Mouse (Mus musculus) adrenal gland, postnatal 14 days (tissue): ENCODE measurements around the gene Gm10160. TPM values are rescaled to one million over a fixed set of nuclear protein-coding genes. Genes with fewer than 3 reads are reported as not detected.

Experiments used
- DNase-seq: peaks from one replicate; pipeline ENCODE4 v3.0.0; 2021; ENCODE audit warnings: mixed read lengths
- long read RNA-seq, 2 experiments: library from polyadenylated mRNA; stranded (forward); transcript quantifications; one replicate each; pipeline ENCODE4 v2.0.0; 2021
- total RNA-seq: library from RNA; stranded (reverse); gene quantifications from 2 replicates; pipeline ENCODE4 v1.2.3, GENCODE M21; 2021

The Gm10160 gene
- not detected in 2 replicates for total RNA-seq
- long read RNA-seq, experiment 1, result 0 reads
- long read RNA-seq, experiment 2, result 0 reads

DNA sequence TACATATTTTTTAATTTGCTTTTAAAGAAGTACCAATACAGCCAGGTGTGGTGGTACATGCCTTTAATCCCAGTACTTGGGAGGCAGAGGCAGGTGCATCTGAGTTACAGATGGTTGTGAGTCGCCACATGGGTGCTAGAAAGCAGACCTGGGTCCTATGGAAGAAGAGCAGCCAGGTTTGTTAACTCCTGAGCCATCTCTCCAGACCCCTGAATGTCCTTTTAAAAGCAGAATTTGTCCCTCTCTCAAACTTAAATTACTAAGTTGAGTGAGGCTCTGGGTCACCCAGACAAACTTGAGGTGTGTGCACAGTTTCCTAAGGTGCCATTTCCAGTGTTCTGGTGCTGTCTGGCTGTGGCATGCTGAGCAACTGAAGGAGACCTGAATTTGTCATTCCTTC, at the start of gene Gm10160:
TSS of gene Gm10160 (minus strand) at position 101 of the 400 bp plus-strand sequence.
- no peak for DNase-seq

DNA sequence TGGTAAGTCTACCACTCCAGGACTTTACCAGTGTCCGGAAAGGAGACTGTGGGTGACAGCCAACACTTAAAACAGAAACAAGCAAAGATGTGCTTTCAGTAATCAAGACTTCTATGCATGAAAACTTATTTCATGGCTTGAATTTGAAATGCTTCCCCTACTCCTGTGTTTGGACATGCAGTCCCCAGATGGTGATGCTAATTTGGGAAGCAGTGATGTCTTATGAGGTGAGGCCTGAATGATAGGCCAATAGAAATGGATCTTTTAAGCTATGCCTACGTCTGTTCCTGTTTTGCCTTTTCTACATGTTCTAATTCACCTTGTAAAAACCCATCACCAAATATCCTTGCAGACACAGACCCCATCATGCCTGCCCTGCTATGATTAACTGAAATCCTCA, 49.3 kb upstream of the Gm10160 start:
- no peak for DNase-seq

DNA sequence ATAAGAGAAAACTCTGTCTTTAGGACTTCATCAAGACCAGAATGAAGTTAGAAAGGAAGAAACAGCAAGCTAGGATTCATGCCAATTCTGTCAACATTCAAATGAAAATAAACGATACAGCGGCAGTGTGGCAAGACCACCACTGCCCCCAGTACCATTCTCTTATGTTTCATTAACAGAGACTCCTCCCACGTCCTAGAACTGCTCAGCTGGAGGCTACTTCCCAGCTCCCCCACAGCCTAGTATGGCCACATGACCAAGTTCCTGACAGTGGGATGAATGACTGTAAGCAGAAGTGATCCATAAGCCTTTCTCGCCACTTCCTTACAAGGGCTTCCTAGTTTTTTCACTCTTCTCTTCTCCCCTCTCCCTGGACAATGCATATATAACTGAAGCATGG, 48.5 kb upstream of the Gm10160 start:
- DNase-seq, result no peak

DNA sequence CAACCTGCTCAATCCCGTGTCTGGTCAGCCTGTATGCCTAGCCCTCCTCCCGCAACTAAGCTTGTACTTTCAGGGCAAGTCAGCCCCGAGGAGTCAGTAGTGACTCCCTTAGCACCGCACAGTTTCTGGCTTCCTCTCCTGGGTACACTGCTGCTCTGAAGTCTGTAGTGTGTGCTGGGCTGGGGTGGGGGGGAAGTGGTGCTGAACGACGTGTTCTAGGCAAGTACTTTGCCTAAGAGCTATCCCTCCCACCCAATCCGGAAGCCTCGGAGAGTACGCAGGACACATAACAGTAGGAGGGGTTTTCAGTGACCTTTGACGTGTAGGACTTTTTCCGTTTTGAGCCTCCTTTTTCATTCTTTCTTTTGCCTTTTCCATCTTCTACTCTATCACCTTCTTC, 43.8 kb upstream of the Gm10160 start:
- no peak for DNase-seq

DNA sequence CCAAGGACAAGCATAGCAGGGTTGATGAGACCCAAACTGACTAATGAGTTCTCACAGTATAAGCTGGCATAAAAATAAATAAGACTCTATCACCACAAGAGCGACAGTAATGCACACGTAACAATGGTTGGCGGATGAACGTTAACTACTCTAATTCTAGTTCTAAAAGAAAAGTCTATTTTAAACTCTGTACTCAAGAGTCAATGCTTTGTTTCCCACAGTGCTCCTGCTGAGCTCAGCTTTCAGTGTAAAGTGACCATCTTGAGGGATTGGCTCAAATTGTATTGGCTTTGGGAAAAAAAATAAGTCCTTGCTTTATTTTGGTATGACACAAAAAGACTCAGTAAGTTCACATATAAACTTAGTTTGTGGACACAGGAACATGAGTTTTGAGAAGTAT, 29.5 kb upstream of the Gm10160 start:
- no peak for DNase-seq

DNA sequence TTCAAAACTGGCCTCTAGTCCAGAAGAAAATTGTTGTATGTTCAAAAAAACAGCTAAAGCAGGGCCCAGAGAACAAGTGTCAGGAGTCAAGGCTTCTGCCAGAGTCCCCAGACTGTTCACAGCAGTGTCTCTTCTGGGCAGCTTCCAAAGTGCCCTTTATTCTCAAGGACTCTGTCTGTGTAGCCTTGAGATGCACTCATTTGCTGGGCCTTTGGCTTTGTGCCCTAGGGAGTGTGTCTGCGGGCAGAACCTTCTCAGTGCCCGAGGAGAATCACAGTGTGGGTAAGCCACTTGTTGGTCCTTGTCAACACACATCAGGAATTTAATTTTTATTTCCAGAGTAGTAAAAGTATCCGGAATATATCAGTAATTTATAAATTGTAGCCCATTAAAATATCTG, 26.0 kb upstream of the Gm10160 start:
- peak; percentile 89 for DNase-seq

DNA sequence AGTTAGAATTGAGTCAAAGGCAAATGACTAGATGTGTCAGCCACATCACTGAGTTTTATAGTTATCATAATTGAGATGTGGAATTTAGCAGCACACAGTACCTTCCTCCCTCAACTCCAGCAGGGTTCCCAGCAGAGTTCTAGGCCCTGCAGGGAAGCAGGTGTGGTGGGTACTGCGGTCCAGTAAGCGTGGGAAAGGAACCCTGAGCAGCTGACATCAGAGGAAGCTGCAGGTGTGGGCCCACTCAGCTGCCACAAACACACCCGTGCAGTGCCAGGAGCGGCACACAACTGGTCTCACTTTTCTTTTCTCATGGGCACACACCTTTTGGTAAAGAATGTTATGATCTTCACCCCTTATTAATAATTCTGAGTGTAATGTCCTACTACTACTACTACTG, 25.2 kb upstream of the Gm10160 start:
- no peak for DNase-seq

DNA sequence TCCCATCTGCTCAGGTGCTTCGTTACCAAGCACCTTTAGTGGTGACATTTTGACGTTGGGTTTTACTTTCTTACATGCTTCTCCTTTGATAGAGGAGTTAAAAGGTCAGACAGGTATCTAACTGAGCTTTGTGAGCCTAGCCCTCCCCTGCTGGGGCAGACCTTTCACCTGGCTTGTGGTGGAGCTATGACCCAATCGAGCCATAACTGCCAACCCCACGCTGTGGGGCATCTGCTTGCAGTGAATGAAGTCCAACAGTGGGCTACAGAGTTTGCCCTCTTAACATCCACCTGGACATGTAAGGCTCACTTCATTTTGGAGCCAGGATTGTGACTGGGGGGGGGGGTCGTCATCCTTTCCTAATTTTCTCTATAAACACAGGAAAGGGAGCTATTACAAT, 24.7 kb upstream of the Gm10160 start:
- no peak for DNase-seq

DNA sequence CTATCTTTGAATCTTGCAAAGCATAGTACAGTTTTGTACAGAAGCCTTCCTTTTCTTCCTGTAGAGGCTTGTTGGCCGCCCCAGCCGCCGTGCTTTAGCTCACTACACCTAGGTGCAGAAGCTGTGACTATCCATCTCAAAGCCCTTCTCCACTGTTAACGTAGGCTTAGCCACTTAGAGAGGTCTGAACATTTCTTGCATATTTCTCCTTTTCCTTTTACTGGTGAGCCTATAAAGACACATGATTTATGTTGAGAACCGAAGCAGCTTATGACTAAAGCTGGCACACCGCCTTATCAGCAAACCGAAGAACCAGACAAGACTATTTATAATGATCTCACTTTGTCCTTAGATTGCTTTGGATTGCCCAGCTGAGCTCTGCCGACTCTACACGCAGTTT, 19.8 kb upstream of the Gm10160 start:
- peak; percentile 57 for DNase-seq

DNA sequence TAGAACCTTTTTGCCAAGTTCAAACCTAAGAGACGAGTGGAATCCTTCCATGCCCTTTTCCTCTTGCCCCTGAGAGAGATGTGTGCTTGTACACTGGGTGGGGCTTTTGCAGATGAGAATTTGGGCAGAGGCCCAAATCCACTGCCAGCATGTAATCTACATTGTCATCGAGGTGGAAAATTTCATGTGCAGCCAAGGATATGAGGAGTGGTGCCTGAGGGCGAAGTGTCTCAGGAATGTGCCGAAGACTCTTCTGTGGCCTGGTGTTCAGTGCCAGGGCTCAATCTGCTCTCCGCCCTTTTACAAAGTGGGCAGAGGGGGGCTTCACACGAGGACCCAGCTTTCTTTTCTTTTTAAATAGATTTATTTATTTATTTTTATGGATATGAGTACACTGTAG, 19.0 kb upstream of the Gm10160 start:
- DNase-seq, result no peak

DNA sequence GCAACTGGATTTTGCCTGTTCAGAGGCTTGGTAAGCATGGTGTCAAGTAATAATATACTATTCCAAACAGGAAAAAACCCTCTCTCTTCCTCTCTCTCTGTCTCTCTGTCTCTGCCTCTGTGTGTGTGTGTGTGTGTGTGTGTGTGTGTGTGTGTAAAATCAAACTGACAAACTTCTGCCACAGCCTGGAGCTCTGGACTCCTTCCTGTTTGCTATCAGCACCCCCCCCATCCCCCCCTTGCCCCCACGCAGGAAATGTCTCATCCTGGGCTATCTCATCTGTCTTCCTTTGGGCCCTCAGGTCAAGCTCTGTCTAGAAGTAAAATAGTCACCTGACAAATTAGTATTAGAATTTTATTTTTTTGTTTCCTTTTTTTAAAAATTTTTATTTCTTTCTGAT, 18.2 kb upstream of the Gm10160 start:
- DNase-seq, result no peak

DNA sequence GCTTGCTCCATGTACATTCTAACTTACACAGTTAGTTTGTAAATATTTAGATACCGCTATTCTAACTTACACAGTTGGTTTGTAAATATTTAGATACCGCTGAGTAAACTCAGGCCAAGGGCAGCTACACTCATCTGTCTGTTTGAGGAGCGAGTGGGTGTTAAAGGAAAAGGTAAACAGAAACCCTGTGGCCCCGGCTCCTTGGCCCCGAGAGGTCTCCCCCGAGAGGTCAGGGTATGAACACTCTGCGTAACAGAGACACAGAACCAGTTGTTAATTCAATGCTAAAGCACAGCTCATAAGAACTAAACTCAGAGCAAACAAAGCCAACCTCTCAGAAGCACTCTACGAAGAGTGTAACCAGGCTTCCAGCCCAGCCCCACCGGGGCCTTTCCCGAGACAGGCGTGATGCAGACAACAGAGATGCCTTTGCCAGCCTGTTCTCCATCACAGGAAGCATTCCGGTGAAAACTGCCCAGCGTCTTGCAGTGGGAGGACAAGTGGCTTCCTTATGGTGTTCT, 17.0 kb upstream of the Gm10160 start:
- no peak for DNase-seq

DNA sequence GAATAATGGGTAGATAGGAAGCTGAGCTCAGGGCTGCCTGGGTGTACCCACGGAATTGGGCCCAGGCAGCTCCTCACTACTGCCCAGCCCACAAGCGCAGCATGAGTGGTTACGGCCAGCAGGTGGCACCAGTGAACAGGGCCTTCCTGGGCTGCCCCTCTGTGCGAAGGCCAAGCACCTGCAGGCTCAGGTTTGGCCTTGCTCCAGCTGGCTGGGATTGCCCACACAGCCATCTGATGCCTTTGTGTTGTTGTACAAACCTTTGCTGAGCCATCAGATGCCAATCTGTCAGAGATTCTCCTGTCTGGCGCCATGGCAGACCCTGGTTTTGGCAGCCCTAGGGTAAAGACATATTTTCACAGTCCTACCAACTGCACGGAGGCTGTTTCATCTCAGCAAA, 12.6 kb upstream of the Gm10160 start:
- DNase-seq, result peak; percentile 87

DNA sequence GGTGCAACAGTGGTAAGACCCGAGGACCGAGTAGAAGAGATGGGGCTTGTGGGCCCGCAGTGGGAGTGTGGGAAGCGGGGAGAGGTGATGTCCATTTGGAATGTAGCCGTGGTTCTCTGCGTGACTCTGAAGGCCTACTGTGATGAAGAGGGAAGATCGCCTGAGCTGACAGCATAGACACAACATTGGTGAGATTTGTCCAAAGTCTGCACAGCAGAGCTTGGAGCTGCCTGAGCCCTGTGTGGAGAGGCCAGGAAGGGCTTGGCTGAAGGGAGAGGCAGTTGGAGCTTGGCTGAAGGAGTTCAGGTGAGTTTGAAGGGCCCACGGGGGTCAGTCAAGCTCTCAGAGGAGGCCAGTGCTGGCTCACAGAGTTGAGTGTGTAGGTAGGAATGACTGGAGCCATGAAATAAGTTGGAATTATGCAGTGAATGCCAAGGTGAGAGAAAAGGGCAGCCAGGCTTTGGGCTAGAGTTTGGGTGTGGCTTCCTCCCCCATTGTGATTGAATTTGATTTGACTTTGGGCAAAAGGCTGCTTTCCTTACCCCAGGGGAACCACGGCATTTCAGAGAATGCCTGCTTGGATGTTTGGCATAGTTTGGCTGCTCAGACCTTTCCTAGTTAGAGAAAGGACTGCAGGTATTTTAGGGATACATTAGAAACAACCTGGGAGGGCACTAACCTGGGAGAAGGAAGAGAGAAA, 11.8 kb upstream of the Gm10160 start:
- DNase-seq, result no peak

DNA sequence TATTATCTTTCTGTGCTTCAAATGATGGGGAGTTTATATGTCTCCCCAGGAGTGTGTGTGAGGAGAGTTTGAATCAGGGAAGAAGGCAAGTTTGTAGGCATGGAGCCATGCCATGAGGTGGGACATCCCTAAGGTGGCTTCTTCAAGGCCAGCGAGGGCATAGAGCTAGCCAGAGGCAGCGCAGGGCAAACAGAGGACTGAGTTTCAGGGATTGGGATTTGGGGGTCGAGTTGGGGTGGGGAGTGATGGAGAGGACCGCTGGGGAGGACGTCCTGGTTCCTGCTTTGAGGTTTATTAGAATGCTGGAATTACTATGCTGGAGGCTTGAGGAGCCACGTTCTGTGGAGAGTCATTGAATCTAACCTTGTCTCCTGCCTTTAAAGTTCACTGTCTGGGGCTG, 10.3 kb upstream of the Gm10160 start:
- no peak for DNase-seq

DNA sequence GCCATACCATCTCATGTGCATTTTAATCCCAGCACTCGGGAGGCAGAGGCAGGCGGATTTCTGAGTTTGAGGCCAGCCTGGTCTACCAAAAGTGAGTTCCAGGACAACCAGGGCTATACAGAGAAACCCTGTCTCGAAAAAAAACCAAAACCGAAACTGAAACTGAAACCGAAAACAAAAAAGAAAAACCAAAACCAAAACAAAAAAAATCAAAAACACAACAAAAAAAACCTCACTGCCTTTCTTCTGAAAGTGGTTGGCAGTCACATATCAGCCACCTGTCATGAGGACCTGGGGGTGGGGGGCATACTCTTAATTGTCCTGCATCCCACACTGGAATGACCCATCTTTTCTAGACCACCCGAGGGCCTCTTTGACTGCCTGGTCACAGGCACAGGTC, 9.0 kb upstream of the Gm10160 start:
- no peak for DNase-seq

DNA sequence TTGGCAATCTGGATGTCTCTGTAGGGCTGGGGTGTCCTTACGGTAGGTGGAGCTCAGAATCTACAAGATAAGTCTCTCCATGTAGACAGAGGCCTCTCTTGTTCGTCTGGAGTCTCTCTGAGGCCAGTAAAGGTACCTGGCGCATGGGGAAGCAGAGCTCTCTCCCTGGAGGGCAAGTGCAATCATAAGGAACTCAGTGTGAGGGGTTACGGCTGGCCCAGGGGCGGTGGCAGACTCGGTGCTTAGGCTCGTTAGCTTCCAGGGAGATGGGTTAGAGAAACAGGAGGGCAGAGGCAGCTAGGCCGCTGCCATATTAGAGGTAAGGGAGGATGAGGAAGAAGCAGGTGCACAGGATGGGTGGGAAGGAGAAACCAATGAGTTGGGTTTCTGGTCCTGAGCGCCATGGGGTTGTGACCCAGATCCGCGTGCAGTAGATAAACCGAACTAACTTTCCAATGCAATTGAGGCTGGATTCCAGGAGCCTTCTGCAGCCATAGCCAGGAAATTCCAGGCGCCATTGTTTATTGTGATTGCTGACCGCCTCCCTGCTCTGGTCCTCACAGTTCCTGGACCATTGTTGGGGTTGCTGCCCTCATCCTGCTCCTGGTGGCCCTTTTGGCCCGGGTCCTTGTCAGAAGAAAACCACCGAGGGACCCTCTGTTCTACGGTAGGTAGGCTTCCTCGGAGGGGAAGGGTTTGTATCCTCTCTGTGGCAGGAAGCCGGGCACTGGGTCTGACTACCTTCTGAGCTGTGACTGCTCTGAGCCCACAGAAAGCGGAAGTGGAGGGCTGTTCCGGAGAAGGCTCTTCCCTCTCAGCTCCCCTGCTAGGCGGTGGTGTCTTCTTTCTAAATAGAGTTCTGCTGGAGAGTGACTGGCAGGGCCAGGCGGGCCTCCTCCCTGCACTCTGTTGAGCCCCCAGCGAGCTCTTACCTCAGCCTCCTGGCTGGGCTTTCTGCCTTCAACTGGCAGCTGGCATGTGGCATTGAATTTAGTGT, 7.3 kb upstream of the Gm10160 start:
- peak; percentile 45 for DNase-seq

DNA sequence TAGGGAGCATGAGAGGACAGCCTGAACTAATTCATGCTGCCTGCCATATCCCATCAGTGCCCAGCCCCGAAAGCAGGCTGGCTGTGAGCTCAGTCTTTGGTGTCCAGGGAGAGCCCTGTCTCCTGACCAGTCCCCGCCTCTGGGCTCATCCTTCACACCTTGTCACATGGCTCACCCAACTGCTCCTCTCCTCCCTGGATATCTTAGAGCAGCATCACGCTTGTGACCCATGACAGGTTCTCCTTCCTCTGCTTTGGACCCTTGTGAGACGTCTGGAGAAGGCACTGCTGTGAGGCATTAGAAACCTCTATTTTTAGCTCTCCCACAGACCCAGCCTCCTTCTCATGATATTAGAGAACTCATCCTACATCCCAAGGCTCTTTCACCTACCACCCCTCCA, 6.3 kb upstream of the Gm10160 start:
- no peak for DNase-seq

DNA sequence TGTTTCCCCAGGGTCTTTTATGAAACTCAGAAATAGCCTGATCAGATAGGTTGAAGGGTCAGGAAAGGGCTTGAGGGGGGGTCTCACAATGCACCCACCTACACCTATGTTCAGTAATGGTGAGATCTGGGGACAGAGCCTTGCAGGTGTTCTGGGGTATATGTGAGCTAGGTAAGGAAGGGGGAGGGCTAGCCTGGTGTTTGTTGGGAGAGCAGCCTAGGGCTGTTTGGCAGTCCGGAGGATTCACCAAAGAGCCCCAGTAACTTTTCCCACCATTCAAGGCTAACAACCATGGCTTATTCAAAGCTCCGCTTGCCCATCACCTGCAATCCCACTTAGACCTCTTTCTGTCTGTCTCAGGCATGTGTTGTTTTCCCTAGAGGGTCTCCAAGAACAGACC, 5.9 kb upstream of the Gm10160 start:
- DNase-seq, result no peak

DNA sequence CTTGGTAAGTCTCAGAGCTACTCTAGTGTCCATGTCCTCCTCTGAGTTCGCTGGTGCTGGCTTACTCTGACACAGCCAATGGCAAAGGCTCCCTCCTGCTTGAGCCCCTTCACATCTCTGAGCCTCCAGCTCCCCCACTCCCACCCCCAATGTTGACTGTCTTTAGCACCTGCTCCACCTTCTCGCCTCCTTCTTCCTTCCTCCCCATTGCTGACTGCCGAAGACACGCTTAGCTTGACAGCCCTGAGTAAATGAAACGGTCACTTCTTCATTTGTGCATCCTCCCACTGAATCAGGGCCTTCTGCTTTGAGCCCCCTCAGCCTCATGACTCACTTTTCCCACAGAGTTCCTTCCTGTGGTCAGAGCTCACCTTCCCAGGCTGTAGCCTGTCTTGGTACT, 5.4 kb upstream of the Gm10160 start:
- no peak for DNase-seq

DNA sequence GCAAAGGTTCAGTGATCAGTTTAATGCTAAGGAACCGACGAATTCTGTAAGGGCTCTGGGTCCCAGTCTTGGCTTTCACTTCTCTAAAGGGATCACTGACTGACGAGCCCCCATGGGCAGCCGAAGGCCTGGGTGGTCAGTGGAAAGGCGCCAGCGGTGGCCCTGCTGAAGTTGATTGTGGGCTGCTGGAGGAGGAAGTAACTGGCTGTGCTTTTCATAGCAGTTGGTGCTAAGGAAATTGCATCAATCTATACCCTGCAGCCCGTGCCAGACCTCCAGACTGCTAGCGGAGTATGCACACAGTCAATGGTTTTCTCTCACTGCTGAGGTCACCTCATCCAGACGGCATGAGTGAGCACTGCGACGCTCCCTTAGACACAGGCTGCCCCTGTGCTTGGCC, 4.5 kb upstream of the Gm10160 start:
- no peak for DNase-seq

DNA sequence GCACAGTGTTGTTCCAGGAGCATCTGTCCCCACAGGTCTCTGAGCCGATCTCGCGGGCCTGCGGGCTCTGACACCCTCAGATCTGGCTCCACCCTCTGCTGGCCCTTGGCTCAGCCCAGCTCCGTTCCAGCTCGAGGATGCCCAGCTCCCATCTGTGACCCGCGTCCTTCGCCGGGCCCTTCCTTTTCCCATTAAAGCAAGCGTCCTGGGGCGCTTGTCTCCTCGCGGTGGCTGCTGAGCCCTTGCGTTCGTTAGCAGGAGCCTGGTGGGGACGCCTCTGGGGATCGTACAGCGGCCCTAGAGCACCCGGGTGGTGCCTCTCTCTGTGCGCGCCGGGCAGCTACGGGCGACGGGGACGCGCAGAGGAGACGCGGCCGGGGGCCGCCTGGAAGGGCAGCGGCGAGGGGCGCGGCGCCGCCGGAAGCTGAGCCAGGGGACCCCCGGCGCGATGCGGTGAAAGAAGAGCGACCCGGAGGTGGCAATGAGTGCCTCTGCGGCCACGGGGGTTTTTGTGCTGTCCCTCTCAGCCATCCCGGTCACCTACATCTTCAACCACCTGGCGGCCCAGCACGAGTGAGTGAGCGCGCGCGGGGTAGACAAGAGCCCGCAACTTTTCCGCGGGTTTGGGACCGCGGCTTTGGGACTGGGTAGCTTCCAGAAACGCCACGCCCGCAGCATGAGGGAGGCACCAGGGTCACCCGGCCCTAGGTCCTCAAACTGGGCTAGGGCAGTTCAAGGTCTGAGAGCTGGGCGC, 3.6 kb upstream of the Gm10160 start, which contains the start of gene Tm6sf1:
TSS of gene Tm6sf1 (plus strand) at position 34 of the 754 bp plus-strand sequence.
- DNase-seq, result peak; percentile 71
